Mouse (Mus musculus) bone marrow, adult 2 months (tissue): ENCODE results near the gene Ovol3.
A peak's percentile ranks its signal among the peaks of the same experiment; 100 is the strongest.

Experiments
- CTCF ChIP-seq: fragments of 200-500 bp; IDR thresholded peaks from 2 replicates; pipeline ENCODE4 v1.5.1; 2011; ENCODE audit warnings: low read length, control low read depth; ENCODE audit not compliant: control insufficient read depth, insufficient read depth
- POLR2A ChIP-seq: fragments of 200-500 bp; IDR thresholded peaks from 2 replicates; pipeline ENCODE4 v1.6.1; 2011; ENCODE audit warnings: low read depth, mild to moderate bottlenecking, control low read depth, low read length, borderline replicate concordance; ENCODE audit not compliant: control insufficient read depth

GRCm38 (mm10) chr7:30279951-30280669 is 44.6 kb upstream of the Ovol3 start, which contains the start of the genes Thap8 and Wdr62:
- TF ChIP-seq POLR2A, result peak; percentile 60; the same call in 1 of the 2 replicates
- no peak for TF ChIP-seq CTCF
